Mouse (Mus musculus): ENCODE data around the gene Tssk4. TPM values are rescaled to one million over a fixed set of nuclear protein-coding genes. Genes with fewer than 3 reads are reported as not detected.

Tssk4 gene
- polyA plus RNA-seq, 1 experiment, result 1.1 TPM

DNA sequence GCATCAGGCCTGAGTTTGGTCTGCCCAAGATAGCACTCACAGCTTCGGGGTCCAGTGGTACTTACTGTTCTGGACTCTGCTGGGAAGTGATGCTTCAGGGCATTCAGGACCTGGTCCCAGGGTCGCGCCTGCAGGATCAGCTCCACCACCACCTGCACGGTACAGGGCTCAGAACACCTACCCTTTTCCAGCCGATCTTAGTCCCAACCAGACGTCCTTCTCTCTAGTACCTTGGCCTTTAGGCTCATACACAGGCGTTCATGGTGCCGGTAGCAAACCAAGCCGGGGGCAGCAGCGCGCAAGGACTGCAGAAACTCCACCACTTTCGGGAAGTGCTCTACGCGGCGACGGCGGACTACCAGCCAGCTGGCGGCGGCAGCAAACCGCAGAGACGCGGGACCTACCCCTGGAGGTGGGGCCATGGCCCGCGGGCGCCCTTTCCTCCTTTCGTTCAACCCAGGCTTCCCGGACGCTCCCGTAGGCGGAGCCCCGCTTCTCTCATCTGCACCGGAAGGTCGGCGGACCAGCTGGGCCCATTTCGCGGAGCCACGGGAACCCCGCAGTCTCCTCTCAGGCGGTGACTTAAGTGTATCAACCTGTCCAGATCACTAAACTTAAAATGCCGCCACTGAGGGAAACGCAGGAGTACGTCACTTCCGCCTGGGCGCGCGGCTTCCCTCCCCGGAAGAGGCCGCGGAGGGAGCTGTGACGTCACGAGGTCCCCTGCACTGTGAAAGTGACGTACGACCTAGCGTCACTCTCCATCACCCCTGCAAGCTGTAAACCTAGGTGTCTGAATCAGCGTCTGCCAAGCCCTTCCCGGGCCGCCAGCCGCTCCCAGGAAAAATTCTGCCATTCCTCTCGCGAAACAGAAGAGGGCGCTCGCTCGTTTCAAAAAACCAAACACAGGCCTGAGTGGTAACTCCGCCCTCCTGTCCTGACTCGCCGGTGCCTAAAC, 31.5 kb downstream of the Tssk4 start, which contains the start of gene Tinf2:
Gene Tinf2, minus strand, starts transcription at position 661 of the 958 bp plus-strand sequence.
- H3K4me3 ChIP-seq (ENCODE audit: low read depth, low read length), result peak within 1 kb of the TSS; percentile 76
- TF ChIP-seq POLR2A (IDR thresholded peaks at IDR 0.05; ENCODE audit: low read depth, low read length) (no peak; the same call in 1 of the 2 replicates), CTCF (IDR thresholded peaks at IDR 0.05; ENCODE audit: extremely low read depth, insufficient read length, insufficient replicate concordance, low read depth, low read length) (peak; percentile 85)
- peaks cover 31% of the 10 kb centered on the region for H3K36me3 ChIP-seq (ENCODE audit: control insufficient read depth, insufficient read depth, low read length)
- H3K4me1 ChIP-seq (ENCODE audit: control insufficient read depth, insufficient read depth, insufficient read length, low read length), result no peaks in the 10 kb centered on the region
- under 1% methylated on average over 66 of the region's 66 CpGs for WGBS
- H3K27ac ChIP-seq (ENCODE audit: insufficient read depth, low read depth, low read length), result peak within 1 kb of the TSS; percentile 78
- no peaks in the 10 kb centered on the region for H3K27me3 ChIP-seq (ENCODE audit: control insufficient read depth, insufficient read depth, low read length)

DNA sequence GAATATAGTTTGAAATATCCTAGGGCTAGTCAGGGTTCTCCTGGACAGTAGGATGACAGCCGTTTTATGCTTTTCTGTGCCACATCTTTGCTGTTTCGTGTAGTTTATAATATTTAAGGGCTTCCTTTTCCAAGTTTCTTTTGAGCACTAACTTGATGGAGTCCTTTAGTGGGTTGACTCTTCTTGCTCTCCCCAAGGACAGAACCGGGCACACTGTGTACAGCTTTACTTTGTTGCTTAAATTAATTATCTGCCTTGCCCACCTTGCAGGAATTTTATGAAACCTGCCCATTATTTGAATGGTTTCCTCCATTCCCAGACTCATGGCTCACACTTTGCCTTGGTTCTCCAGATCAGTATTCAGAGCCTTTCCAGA, 32.1 kb downstream of the Tssk4 start:
- Histone ChIP-seq H3K4me1 (ENCODE audit: control insufficient read depth, insufficient read depth, insufficient read length, low read length) (no peaks in the 10 kb centered on the region), H3K27ac (ENCODE audit: insufficient read depth, low read depth, low read length) (peak overlapping the region; percentile 78), H3K27me3 (ENCODE audit: control insufficient read depth, insufficient read depth, low read length) (no peaks in the 10 kb centered on the region), H3K36me3 (ENCODE audit: control insufficient read depth, insufficient read depth, low read length) (peaks cover 24% of the 10 kb centered on the region), H3K4me3 (ENCODE audit: low read depth, low read length) (peak overlapping the region; percentile 76)
- TF ChIP-seq CTCF (IDR thresholded peaks at IDR 0.05; ENCODE audit: extremely low read depth, insufficient read length, insufficient replicate concordance, low read depth, low read length) (no peak), POLR2A (IDR thresholded peaks at IDR 0.05; ENCODE audit: low read depth, low read length) (no peak)
- 8% methylated on average over 3 of the region's 3 CpGs for WGBS

DNA sequence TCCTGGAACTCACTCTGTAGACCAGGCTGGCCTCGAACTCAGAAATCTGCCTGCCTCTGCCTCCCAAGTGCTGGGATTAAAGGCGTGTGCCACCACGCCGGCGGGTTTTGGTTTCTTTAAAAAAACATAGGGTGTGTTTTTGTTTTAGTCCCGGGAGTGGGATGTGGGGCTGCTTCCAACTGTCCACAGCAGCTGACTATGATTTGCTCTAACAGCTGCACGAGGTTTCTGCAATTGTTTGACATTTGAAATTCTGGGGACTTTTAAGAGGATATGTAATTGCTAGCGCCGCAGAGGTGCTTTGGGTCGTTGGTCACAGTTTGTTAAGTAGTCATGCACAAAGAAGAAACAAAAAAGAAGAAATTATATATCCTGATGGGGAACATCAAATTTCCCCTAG, 39.4 kb downstream of the Tssk4 start:
- TF ChIP-seq CTCF (IDR thresholded peaks at IDR 0.05; ENCODE audit: extremely low read depth, insufficient read length, insufficient replicate concordance, low read depth, low read length) (no peak), POLR2A (IDR thresholded peaks at IDR 0.05; ENCODE audit: low read depth, low read length) (no peak)

DNA sequence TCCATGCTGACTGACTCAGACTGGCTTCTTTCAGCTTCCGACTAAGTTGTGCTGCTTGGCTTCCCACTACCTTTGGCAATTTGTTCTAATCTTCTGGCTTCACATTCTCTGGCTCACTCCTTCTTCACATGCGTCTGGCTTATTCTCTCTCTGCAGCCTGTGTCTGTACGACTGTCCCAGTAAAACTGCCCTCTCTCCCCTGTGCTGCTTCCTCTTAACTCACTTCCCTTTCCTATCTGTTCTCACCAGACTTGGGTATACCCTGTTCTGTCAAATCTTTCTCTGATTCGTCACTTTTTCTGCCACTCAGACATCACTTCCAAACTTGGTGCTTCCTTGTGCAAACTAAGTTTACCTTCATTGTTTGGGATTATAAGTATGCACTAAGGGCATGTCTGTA, 47.2 kb downstream of the Tssk4 start:
- TF ChIP-seq CTCF (IDR thresholded peaks at IDR 0.05; ENCODE audit: extremely low read depth, insufficient read length, insufficient replicate concordance, low read depth, low read length) (no peak), POLR2A (IDR thresholded peaks at IDR 0.05; ENCODE audit: low read depth, low read length) (no peak)
- Histone ChIP-seq H3K27ac (ENCODE audit: insufficient read depth, low read depth, low read length) (no peak overlapping the region), H3K27me3 (ENCODE audit: control insufficient read depth, insufficient read depth, low read length) (no peaks in the 10 kb centered on the region), H3K36me3 (ENCODE audit: control insufficient read depth, insufficient read depth, low read length) (no peaks in the 10 kb centered on the region), H3K4me1 (ENCODE audit: control insufficient read depth, insufficient read depth, insufficient read length, low read length) (no peaks in the 10 kb centered on the region), H3K4me3 (ENCODE audit: low read depth, low read length) (no peak overlapping the region)
- 80% methylated on average over 4 of the region's 4 CpGs for WGBS

More for the DNA sequence above, 39.4 kb downstream of the Tssk4 start:
- no peak overlapping the region for H3K4me3 ChIP-seq (ENCODE audit: low read depth, low read length)
- H3K4me1 ChIP-seq (ENCODE audit: control insufficient read depth, insufficient read depth, insufficient read length, low read length), result no peaks in the 10 kb centered on the region
- no peaks in the 10 kb centered on the region for H3K36me3 ChIP-seq (ENCODE audit: control insufficient read depth, insufficient read depth, low read length)
- no peak overlapping the region for H3K27ac ChIP-seq (ENCODE audit: insufficient read depth, low read depth, low read length)
- WGBS, result 73% methylated on average over 10 of the region's 10 CpGs
- no peaks in the 10 kb centered on the region for H3K27me3 ChIP-seq (ENCODE audit: control insufficient read depth, insufficient read depth, low read length)

DNA sequence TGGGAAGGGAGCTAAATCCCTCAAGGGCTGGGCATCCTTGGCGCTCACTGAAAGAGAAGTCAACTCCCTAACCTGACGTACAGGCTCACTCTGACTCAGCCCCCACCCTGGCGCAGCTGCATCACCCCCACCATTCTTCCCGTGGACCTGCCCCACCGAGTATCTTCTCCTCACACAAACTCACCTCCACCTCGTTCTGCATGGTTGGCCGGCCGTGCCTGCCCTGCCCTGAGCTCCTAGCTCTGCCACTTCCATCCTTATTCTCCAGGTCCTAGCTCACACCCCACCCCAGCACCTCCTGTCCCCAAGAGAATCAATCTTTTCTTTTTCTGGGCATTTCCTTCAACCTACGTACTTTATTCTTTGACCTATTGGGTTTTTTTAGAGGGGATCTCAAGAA, 51.1 kb downstream of the Tssk4 start:
- WGBS, result 72% methylated on average over 9 of the region's 9 CpGs
- no peak overlapping the region for H3K27ac ChIP-seq (ENCODE audit: insufficient read depth, low read depth, low read length)

More for the DNA sequence above, 51.1 kb downstream of the Tssk4 start:
- H3K4me1 ChIP-seq (ENCODE audit: control insufficient read depth, insufficient read depth, insufficient read length, low read length), result peaks cover 5% of the 10 kb centered on the region
- TF ChIP-seq POLR2A (IDR thresholded peaks at IDR 0.05; ENCODE audit: low read depth, low read length) (no peak), CTCF (IDR thresholded peaks at IDR 0.05; ENCODE audit: extremely low read depth, insufficient read length, insufficient replicate concordance, low read depth, low read length) (no peak)
- H3K36me3 ChIP-seq (ENCODE audit: control insufficient read depth, insufficient read depth, low read length), result no peaks in the 10 kb centered on the region
- H3K4me3 ChIP-seq (ENCODE audit: low read depth, low read length), result no peak overlapping the region
- no peaks in the 10 kb centered on the region for H3K27me3 ChIP-seq (ENCODE audit: control insufficient read depth, insufficient read depth, low read length)

Other genes starting within 250 kb of the Tssk4 start
- 44.8 and 62.5 TPM in 2 replicates for gene Dhrs4, start 171.4 kb upstream of the Tssk4 start, polyA plus RNA-seq (2012; rRNA removed)
- 2.0 and 2.1 TPM in 2 replicates for gene Carmil3, start 159.5 kb upstream of the Tssk4 start, polyA plus RNA-seq (2012; rRNA removed)
- gene Cpne6, start 139.7 kb upstream of the Tssk4 start, polyA plus RNA-seq (2012; rRNA removed), result not detected in 2 replicates
- not detected in 2 replicates for gene Nrl, start 125.2 kb upstream of the Tssk4 start, polyA plus RNA-seq (2012; rRNA removed)
- gene Pck2, start 109.9 kb upstream of the Tssk4 start, polyA plus RNA-seq (2012; rRNA removed), result 19.3 and 21.0 TPM in 2 replicates
- 70.2 and 143 TPM in 2 replicates for gene Dcaf11, start 90.2 kb upstream of the Tssk4 start, polyA plus RNA-seq (2012; rRNA removed)
- 0.32 TPM in 1 of 2 replicates, not detected in the other for gene A730061H03Rik, start 89.8 kb upstream of the Tssk4 start, polyA plus RNA-seq (2012; rRNA removed)
- 0.46 TPM in 1 of 2 replicates, not detected in the other for gene Fitm1, start 74.6 kb upstream of the Tssk4 start, polyA plus RNA-seq (2012; rRNA removed)
- 71.4 and 167 TPM in 2 replicates for gene Psme1, start 72.1 kb upstream of the Tssk4 start, polyA plus RNA-seq (2012; rRNA removed)
- 12.2 and 23.0 TPM in 2 replicates for gene Emc9, start 64.9 kb upstream of the Tssk4 start, polyA plus RNA-seq (2012; rRNA removed)
- 85.3 and 142 TPM in 2 replicates for gene Psme2, start 59.1 kb upstream of the Tssk4 start, polyA plus RNA-seq (2012; rRNA removed)
- 28.8 and 65.8 TPM in 2 replicates for gene Rnf31, start 58.5 kb upstream of the Tssk4 start, polyA plus RNA-seq (2012; rRNA removed)
- gene Irf9, start 46.6 kb upstream of the Tssk4 start, polyA plus RNA-seq (2012; rRNA removed), result 29.3 and 77.6 TPM in 2 replicates
- 8.7 and 19.2 TPM in 2 replicates for gene Rec8, start 32.1 kb upstream of the Tssk4 start, polyA plus RNA-seq (2012; rRNA removed)
- gene Ipo4, start 14.2 kb upstream of the Tssk4 start, polyA plus RNA-seq (2012; rRNA removed), result 35.4 and 37.2 TPM in 2 replicates
- 8.6 and 9.3 TPM in 2 replicates for gene Gm49378, start 12.3 kb upstream of the Tssk4 start, polyA plus RNA-seq (2012; rRNA removed)
- gene Tm9sf1, start 6.4 kb upstream of the Tssk4 start, polyA plus RNA-seq (2012; rRNA removed), result 58.8 and 104 TPM in 2 replicates
- gene Mdp1, start 10.3 kb downstream of the Tssk4 start, polyA plus RNA-seq (2012; rRNA removed), result 17.2 and 23.9 TPM in 2 replicates
- 5.2 and 9.6 TPM in 2 replicates for gene Gmpr2, start 21.8 kb downstream of the Tssk4 start, polyA plus RNA-seq (2012; rRNA removed)
- gene Nedd8, start 21.9 kb downstream of the Tssk4 start, polyA plus RNA-seq (2012; rRNA removed), result 135 and 228 TPM in 2 replicates
- 8.1 and 11.1 TPM in 2 replicates for gene Tinf2, start 31.6 kb downstream of the Tssk4 start, polyA plus RNA-seq (2012; rRNA removed)
- 0.62 and 0.89 TPM in 2 replicates for gene Tgm1, start 63.7 kb downstream of the Tssk4 start, polyA plus RNA-seq (2012; rRNA removed)
- 28.1 and 43.5 TPM in 2 replicates for gene Rabggta, start 72.1 kb downstream of the Tssk4 start, polyA plus RNA-seq (2012; rRNA removed)
- 217 and 223 TPM in 2 replicates for gene Dhrs1, start 95.5 kb downstream of the Tssk4 start, polyA plus RNA-seq (2012; rRNA removed)
- gene Nop9, start 95.5 kb downstream of the Tssk4 start, polyA plus RNA-seq (2012; rRNA removed), result 5.9 and 8.0 TPM in 2 replicates
- 309 and 797 TPM in 2 replicates for gene Cideb, start 108.3 kb downstream of the Tssk4 start, polyA plus RNA-seq (2012; rRNA removed)
- 65.3 and 90.6 TPM in 2 replicates for gene Ltb4r2, start 111.2 kb downstream of the Tssk4 start, polyA plus RNA-seq (2012; rRNA removed)
- gene Ltb4r1, start 115.8 kb downstream of the Tssk4 start, polyA plus RNA-seq (2012; rRNA removed), result 25.3 and 26.4 TPM in 2 replicates
- gene Adcy4, start 133.9 kb downstream of the Tssk4 start, polyA plus RNA-seq (2012; rRNA removed), result 3.3 and 6.1 TPM in 2 replicates
- 24.7 and 42.1 TPM in 2 replicates for gene Ripk3, start 138.7 kb downstream of the Tssk4 start, polyA plus RNA-seq (2012; rRNA removed)
- 5.8 and 7.6 TPM in 2 replicates for gene Nfatc4, start 173.0 kb downstream of the Tssk4 start, polyA plus RNA-seq (2012; rRNA removed)
- 1.4 and 1.8 TPM in 2 replicates for gene Nynrin, start 203.8 kb downstream of the Tssk4 start, polyA plus RNA-seq (2012; rRNA removed)
- 0.56 and 0.61 TPM in 2 replicates for gene Cbln3, start 234.2 kb downstream of the Tssk4 start, polyA plus RNA-seq (2012; rRNA removed)
- 12.6 and 32.7 TPM in 2 replicates for gene Khnyn, start 234.8 kb downstream of the Tssk4 start, polyA plus RNA-seq (2012; rRNA removed)

Measured in small intestine, adult 2 months (tissue).